Mouse (Mus musculus) kidney, adult 18-20 months (tissue): ENCODE measurements around the gene Krtap12-1.
"Not testable (repeated sequence)": the region's sequence is repeated elsewhere in the genome, so short reads cannot be mapped to it uniquely, and the experiment has no call there.

Source experiments
- DNase-seq: peaks from one replicate; pipeline ENCODE4 v3.0.0; 2021

Gene Krtap12-1

DNA sequence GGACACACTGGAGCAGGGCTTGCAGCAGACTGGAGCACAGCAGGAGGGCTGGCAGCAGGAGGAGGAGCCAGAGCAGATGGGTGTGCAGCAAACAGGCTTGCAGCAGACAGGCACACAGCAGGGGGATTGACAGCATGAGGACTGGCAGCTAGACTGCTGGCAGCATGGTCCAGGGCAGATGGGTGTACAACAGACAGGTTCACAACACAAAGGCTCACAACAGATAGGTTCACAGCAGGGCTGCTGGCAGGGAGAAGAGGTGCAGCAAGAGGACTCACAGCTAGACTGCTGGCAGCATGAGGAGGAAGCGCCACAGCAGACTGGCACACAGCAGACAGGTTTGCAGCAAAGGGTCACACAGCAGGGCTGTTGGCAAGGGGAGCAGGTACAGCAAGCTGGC is 30.3 kb downstream of the Krtap12-1 start:
- not testable (repeated sequence) for DNase-seq

DNA sequence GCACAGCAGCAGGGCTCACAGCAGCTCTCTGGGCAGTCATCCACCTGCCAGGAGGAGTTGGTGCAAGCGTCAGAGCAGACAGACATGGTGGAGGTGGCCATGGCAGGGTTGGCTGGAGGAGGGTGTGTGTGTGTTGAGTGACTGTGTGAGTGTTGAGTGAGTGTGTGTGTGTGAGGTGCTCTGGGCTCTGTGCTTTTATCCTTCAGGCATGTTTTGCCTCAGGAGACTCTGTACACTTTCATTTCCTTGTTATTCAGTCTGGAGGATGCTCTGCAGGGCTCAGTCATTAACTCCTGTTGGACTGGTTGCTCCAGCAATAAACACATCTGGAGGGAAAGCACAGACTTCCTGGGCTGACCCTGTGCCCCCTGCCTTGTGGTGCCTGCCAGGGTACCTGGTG is 30.9 kb downstream of the Krtap12-1 start, which contains the start of gene Gm9736:
Gene Gm9736, minus strand, starts transcription at position 101 of the 400 bp plus-strand sequence.
- DNase-seq: not testable (repeated sequence)

DNA sequence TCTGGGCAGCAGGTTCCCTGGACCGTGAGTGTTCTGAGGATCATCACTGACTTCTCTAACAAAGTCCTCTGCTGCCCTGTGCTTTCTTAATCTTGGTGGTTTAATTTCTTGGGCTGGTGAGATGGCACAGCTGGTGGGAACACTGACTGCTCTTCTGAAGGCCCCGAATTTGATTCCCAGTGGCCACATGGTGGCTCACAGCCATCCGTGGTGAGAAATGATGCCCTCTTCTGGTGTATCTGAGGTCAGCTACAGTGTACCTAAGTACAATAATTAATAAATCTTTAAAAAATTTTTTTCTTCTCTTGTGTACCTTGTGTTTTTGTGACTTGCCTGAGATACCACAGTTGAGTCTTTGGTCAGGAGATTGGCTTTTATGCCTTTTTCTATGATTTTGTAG is 31.9 kb downstream of the Krtap12-1 start:
- DNase-seq: not testable (repeated sequence)

DNA sequence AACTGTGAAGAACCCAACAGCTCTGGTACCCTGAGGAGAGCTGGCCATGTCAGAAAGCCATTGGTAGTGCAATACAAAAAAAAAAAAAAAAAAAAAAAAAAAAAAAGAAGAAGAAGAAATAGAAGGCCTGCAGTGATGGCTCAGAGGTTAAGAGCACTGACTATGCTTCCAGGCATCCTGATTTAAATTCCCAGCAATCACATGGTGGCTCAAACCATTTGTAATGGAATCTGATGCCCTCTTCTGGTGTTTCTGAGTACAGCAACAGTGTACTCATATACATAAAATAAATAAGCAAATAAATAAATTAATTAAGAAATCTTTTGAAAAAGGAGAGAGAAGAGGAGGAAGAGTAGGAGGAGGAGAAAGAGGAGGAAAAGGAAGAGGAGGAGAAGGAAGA is 33.0 kb downstream of the Krtap12-1 start:
- DNase-seq: no peak

DNA sequence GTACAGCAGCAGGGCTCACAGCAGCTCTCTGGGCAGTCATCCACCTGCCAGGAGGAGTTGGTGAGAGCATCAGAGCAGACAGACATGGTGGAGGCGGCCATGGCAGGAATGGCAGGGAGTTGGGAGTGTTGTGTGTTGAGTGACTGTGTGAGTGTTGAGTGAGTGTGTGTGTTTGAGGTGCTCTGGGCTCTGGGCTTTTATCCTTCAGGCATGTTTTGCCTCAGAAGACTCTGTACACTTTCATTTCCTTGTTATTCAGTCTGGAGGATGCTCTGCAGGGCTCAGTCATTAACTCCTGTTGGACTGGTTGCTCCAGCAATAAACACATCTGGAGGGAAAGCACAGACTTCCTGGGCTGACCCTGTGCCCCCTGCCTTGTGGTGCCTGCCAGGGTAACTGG is 39.2 kb downstream of the Krtap12-1 start, which contains the start of gene Gm3233:
Gene Gm3233, minus strand, starts transcription at position 101 of the 400 bp plus-strand sequence.
- not testable (repeated sequence) for DNase-seq

DNA sequence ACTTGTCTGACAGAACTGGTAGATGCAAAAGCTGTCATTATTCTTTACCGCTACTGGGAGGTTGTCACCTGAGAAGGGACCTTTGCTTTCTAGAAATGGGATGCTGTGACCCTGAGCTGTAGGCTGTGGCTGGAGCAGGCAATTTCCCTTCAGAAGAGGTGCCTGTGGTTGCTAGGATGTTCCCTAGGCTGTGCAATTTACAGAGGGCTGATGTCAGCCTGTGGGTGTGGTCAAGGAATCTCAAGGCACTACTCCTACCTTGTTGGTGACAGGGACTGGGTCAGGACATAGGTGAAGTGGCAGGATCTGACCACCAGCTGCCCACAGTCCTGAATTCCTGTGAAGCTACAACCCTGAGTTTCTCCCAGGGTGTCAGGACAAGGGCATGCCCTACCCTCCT is 49.3 kb downstream of the Krtap12-1 start:
- DNase-seq: no peak
